Mouse (Mus musculus) MEL (cell line): ENCODE measurements around the gene Elk4.

Experiments
- CTCF ChIP-seq, 3 experiments: IDR thresholded peaks in 2 of 3; conservative IDR thresholded peaks in 1 of 3; 2 replicates each; pipeline ENCODE4 v1.5.1; 2011 to 2012; ENCODE audit warnings: low read length in 3 of 3, low read depth in 2 of 3, mild to moderate bottlenecking in 2 of 3, improper control_type of control experiment in 1 of 3, inconsistent platforms in 1 of 3, mixed read lengths in 1 of 3, moderate library complexity in 1 of 3; ENCODE audit not compliant: control insufficient read depth in 1 of 3, insufficient read depth in 1 of 3, poor library complexity in 1 of 3, severe bottlenecking in 1 of 3
- GATA1 ChIP-seq: IDR thresholded peaks from 2 replicates; pipeline ENCODE4 v1.6.1; 2011; ENCODE audit warnings: low read depth, low read length, improper control_type of control experiment
- HCFC1 ChIP-seq: IDR thresholded peaks from 2 replicates; pipeline ENCODE4 v1.6.1; 2012; ENCODE audit warnings: low read depth, mild to moderate bottlenecking, inconsistent platforms, low read length, improper control_type of control experiment, moderate library complexity
- POLR2A ChIP-seq, 2 experiments: IDR thresholded peaks; 2 replicates each; pipeline ENCODE4 v1.6.1; 2011 to 2012; ENCODE audit warnings: low read length in 2 of 2, mild to moderate bottlenecking in 2 of 2, control low read depth in 1 of 2, improper control_type of control experiment in 1 of 2, low read depth in 1 of 2, moderate library complexity in 1 of 2; ENCODE audit not compliant: control insufficient read depth in 1 of 2, insufficient read depth in 1 of 2, poor library complexity in 1 of 2
- TCF12 ChIP-seq: IDR thresholded peaks from 2 replicates; pipeline ENCODE4 v1.6.1; 2014; ENCODE audit warnings: low read depth, mild to moderate bottlenecking, inconsistent platforms, low read length, improper control_type of control experiment, moderate library complexity
- UBTF ChIP-seq: IDR thresholded peaks from 2 replicates; pipeline ENCODE4 v1.6.1; 2012; ENCODE audit warnings: low read depth, mild to moderate bottlenecking, inconsistent platforms, low read length, improper control_type of control experiment, moderate library complexity, borderline replicate concordance; ENCODE audit not compliant: insufficient read depth
- ZMIZ1 ChIP-seq: IDR thresholded peaks from 2 replicates; pipeline ENCODE4 v1.6.1; 2012; ENCODE audit warnings: low read depth, mild to moderate bottlenecking, inconsistent platforms, low read length, improper control_type of control experiment, moderate library complexity

DNA sequence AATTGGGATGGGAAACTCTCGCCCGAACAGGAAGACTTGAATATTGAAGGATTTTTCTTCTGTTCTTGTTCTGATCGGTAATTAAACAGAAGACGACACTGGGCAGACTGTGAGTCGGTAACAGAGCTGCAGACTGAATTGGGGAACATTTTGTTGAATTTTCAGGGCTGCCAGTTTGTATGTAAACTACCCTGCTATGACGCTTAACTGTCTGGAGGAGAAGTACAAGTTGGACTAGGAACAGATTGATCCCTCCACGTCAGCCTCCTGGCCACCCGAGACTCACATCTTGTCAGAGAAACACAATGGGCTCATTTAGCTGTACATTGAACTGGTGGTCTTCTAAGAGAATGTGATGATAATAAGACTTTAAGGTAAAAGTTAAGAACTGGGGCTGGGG lies 5.5 kb downstream of the Elk4 start:
- TF ChIP-seq ZMIZ1 (no peak), GATA1 (no peak), POLR2A (IDR thresholded peaks at IDR 0.05; ENCODE audit: control insufficient read depth in 1 of 2, insufficient read depth in 1 of 2, low read depth in 1 of 2, low read length in 2 of 2, poor library complexity in 1 of 2) (no peak), CTCF (IDR thresholded peaks at IDR 0.05 in 2 of 3, conservative IDR thresholded peaks at IDR 0.05 in 1 of 3; ENCODE audit: control insufficient read depth in 1 of 3, insufficient read depth in 1 of 3, low read depth in 2 of 3, low read length in 3 of 3, poor library complexity in 1 of 3, severe bottlenecking in 1 of 3) (no peak), HCFC1 (no peak), UBTF (no peak), TCF12 (no peak)
